Mouse (Mus musculus): Measurements from ENCODE around the gene Ddb1.

GRCm38 (mm10) chr19:10671854-10672417 is 66.8 kb downstream of the Ddb1 start:
- TF ChIP-seq POLR2A (IDR thresholded peaks at IDR 0.05; ENCODE audit: borderline replicate concordance, extremely low read depth, low read depth, low read length) (no peak), CTCF (IDR thresholded peaks at IDR 0.05; ENCODE audit: insufficient read depth, low read length) (no peak)

All from lung, adult 2 months (tissue).